Mouse (Mus musculus): Measurements from ENCODE around the gene Sh3bp5. TPM values are rescaled to one million over a fixed set of nuclear protein-coding genes. Genes with fewer than 3 reads are reported as not detected.

Gene Sh3bp5
- polyA plus RNA-seq, 1 experiment from 2014 or later = 13.8 TPM

- peaks cover 41% of the 10 kb centered on the region for H3K27me3 ChIP-seq (replicated peaks)
- peak overlapping the region; percentile 93 for H3K4me2 ChIP-seq
- H3K9me3 ChIP-seq (replicated peaks) = no peaks in the 10 kb centered on the region
- no peak overlapping the region for H3K27ac ChIP-seq
- peak overlapping the region; percentile 39; the same call in 1 of the 2 replicates for H3K9ac ChIP-seq
- H3K36me3 ChIP-seq = peaks cover 9% of the 10 kb centered on the region
- H3K4me1 ChIP-seq = peaks cover 53% of the 10 kb centered on the region
- 20% methylated on average over 3 of the region's 3 CpGs for WGBS (ENCODE audit: insufficient replicate concordance)
- H3K4me3 ChIP-seq = peak overlapping the region; percentile 32
- no peak for ATAC-seq
Measured at GRCm38 (mm10) chr14:31431789-31432330, 4.0 kb downstream of the Sh3bp5 start.

GRCm38 (mm10) chr14:31429004-31429395 lies 6.9 kb downstream of the Sh3bp5 start:
- Histone ChIP-seq H3K9me3 (replicated peaks) (no peaks in the 10 kb centered on the region; the same call in 1 of the 2 replicates), H3K27me3 (replicated peaks) (peaks cover 14% of the 10 kb centered on the region), H3K9ac (no peak overlapping the region), H3K36me3 (peaks cover 24% of the 10 kb centered on the region), H3K4me1 (peaks cover 35% of the 10 kb centered on the region), H3K4me2 (no peak overlapping the region), H3K27ac (peak overlapping the region; percentile 33), H3K4me3 (no peak overlapping the region)
- WGBS (ENCODE audit: insufficient replicate concordance) = 63% methylated on average over 5 of the region's 5 CpGs
- no peak for ATAC-seq

- peaks cover 8% of the 10 kb centered on the region for H3K27me3 ChIP-seq (replicated peaks)
- no peak overlapping the region for H3K9ac ChIP-seq
- H3K4me2 ChIP-seq = no peak overlapping the region
- H3K4me1 ChIP-seq = peaks cover 41% of the 10 kb centered on the region
- WGBS (ENCODE audit: insufficient replicate concordance) = 66% methylated on average over 15 of the region's 15 CpGs
- peak; percentile 54 for ATAC-seq
- peaks cover 24% of the 10 kb centered on the region for H3K36me3 ChIP-seq
- H3K4me3 ChIP-seq = no peak overlapping the region
- H3K9me3 ChIP-seq (replicated peaks) = no peaks in the 10 kb centered on the region; the same call in 1 of the 2 replicates
- peak overlapping the region; percentile 33; the same call in 1 of the 2 replicates for H3K27ac ChIP-seq
Measured at GRCm38 (mm10) chr14:31428211-31429003, 7.5 kb downstream of the Sh3bp5 start.

- Histone ChIP-seq H3K4me2 (no peak overlapping the region), H3K27me3 (replicated peaks) (no peaks in the 10 kb centered on the region), H3K9me3 (replicated peaks) (no peaks in the 10 kb centered on the region; the same call in 1 of the 2 replicates), H3K27ac (peak overlapping the region; percentile 52), H3K4me1 (peaks cover 33% of the 10 kb centered on the region), H3K4me3 (no peak overlapping the region), H3K36me3 (peaks cover 24% of the 10 kb centered on the region), H3K9ac (no peak overlapping the region)
- no peak for ATAC-seq
- WGBS (ENCODE audit: insufficient replicate concordance) = 44% methylated on average over 11 of the region's 11 CpGs
Measured at GRCm38 (mm10) chr14:31422961-31423791, 12.7 kb downstream of the Sh3bp5 start.

- WGBS (ENCODE audit: insufficient replicate concordance) = 73% methylated on average over 5 of the region's 5 CpGs
- Histone ChIP-seq H3K4me1 (peaks cover 35% of the 10 kb centered on the region), H3K27ac (peak overlapping the region; percentile 52), H3K9me3 (replicated peaks) (no peaks in the 10 kb centered on the region; the same call in 1 of the 2 replicates), H3K9ac (no peak overlapping the region), H3K36me3 (peaks cover 20% of the 10 kb centered on the region), H3K4me3 (no peak overlapping the region), H3K4me2 (no peak overlapping the region), H3K27me3 (replicated peaks) (no peaks in the 10 kb centered on the region)
- no peak for ATAC-seq
Measured at GRCm38 (mm10) chr14:31422395-31422794, 13.5 kb downstream of the Sh3bp5 start.

- peaks cover 38% of the 10 kb centered on the region for H3K4me1 ChIP-seq
- H3K4me2 ChIP-seq = 0 out of 2 replicates have a peak overlapping the region, but pooled peaks have one; percentile 10
- 79% methylated on average over 18 of the region's 18 CpGs for WGBS (ENCODE audit: insufficient replicate concordance)
Measured at GRCm38 (mm10) chr14:31421509-31422295, 14.2 kb downstream of the Sh3bp5 start.

GRCm38 (mm10) chr14:31420985-31421384 lies 14.9 kb downstream of the Sh3bp5 start:
- no peaks in the 10 kb centered on the region; the same call in 1 of the 2 replicates for H3K9me3 ChIP-seq (replicated peaks)
- peaks cover 38% of the 10 kb centered on the region for H3K4me1 ChIP-seq
- 70% methylated on average over 7 of the region's 7 CpGs for WGBS (ENCODE audit: insufficient replicate concordance)
- no peaks in the 10 kb centered on the region for H3K27me3 ChIP-seq (replicated peaks)
- no peak overlapping the region for H3K4me2 ChIP-seq
- no peak for ATAC-seq
- H3K9ac ChIP-seq = no peak overlapping the region
- H3K4me3 ChIP-seq = no peak overlapping the region
- 0 out of 2 replicates have a peak overlapping the region, but pooled peaks have one; percentile 15 for H3K27ac ChIP-seq
- H3K36me3 ChIP-seq = peaks cover 6% of the 10 kb centered on the region; the same call in 1 of the 2 replicates

More at GRCm38 (mm10) chr14:31421509-31422295, 14.2 kb downstream of the Sh3bp5 start:
- no peak overlapping the region for H3K9ac ChIP-seq
- no peak for ATAC-seq
- H3K9me3 ChIP-seq (replicated peaks) = no peaks in the 10 kb centered on the region; the same call in 1 of the 2 replicates
- no peaks in the 10 kb centered on the region for H3K27me3 ChIP-seq (replicated peaks)
- no peak overlapping the region for H3K4me3 ChIP-seq
- H3K27ac ChIP-seq = peak overlapping the region; percentile 52
- H3K36me3 ChIP-seq = peaks cover 13% of the 10 kb centered on the region

- Histone ChIP-seq H3K36me3 (peaks cover 2% of the 10 kb centered on the region; the same call in 1 of the 2 replicates), H3K9me3 (replicated peaks) (no peaks in the 10 kb centered on the region), H3K27ac (no peak overlapping the region), H3K4me2 (no peak overlapping the region), H3K4me1 (peaks cover 38% of the 10 kb centered on the region), H3K4me3 (no peak overlapping the region), H3K27me3 (replicated peaks) (no peaks in the 10 kb centered on the region), H3K9ac (no peak overlapping the region)
- WGBS (ENCODE audit: insufficient replicate concordance) = 67% methylated on average over 7 of the region's 7 CpGs
- ATAC-seq = no peak
Measured at GRCm38 (mm10) chr14:31420562-31420961, 15.3 kb downstream of the Sh3bp5 start.

- ATAC-seq = no peak
- H3K27ac ChIP-seq = no peak overlapping the region
- H3K4me1 ChIP-seq = peaks cover 43% of the 10 kb centered on the region
- H3K9ac ChIP-seq = no peak overlapping the region
- 81% methylated on average over 8 of the region's 8 CpGs for WGBS (ENCODE audit: insufficient replicate concordance)
- H3K36me3 ChIP-seq = no peaks in the 10 kb centered on the region
- H3K27me3 ChIP-seq (replicated peaks) = no peaks in the 10 kb centered on the region
- no peaks in the 10 kb centered on the region for H3K9me3 ChIP-seq (replicated peaks)
- H3K4me2 ChIP-seq = no peak overlapping the region
- no peak overlapping the region for H3K4me3 ChIP-seq
Measured at GRCm38 (mm10) chr14:31420135-31420534, 15.7 kb downstream of the Sh3bp5 start.

- H3K9ac ChIP-seq = no peak overlapping the region
- ATAC-seq = no peak
- H3K4me1 ChIP-seq = peaks cover 51% of the 10 kb centered on the region
- H3K27me3 ChIP-seq (replicated peaks) = no peaks in the 10 kb centered on the region
- H3K27ac ChIP-seq = no peak overlapping the region
- H3K4me2 ChIP-seq = no peak overlapping the region
- no peak overlapping the region for H3K4me3 ChIP-seq
- H3K9me3 ChIP-seq (replicated peaks) = no peaks in the 10 kb centered on the region
- WGBS (ENCODE audit: insufficient replicate concordance) = 40% methylated on average over 4 of the region's 4 CpGs
- no peaks in the 10 kb centered on the region for H3K36me3 ChIP-seq
Measured at GRCm38 (mm10) chr14:31419279-31419678, 16.6 kb downstream of the Sh3bp5 start.
